Mouse (Mus musculus) Patski (cell line): Measurements from ENCODE around the gene Klhl18. TPM values are rescaled to one million over a fixed set of nuclear protein-coding genes. Genes with fewer than 3 reads are reported as not detected.

Experiments
- ATAC-seq: fragments of 100-300 bp; one replicate; pipeline ENCODE4 v1.8.0; 2021
- CTCF ChIA-PET: fragments of 350-600 bp; sonication (Branson Sonifier 250); formaldehyde crosslinking; loops from one replicate; lab custom pipeline; 2022; ENCODE audit warnings: inconsistent platforms; lab: Charles Lee
- POLR2A ChIA-PET: fragments of 350-600 bp; sonication (Branson Sonifier 250); formaldehyde crosslinking; loops from one replicate; lab custom pipeline; 2022; ENCODE audit warnings: antibody characterized with exemption, inconsistent platforms; lab: Charles Lee
- DNase-seq: peaks from one replicate; pipeline ENCODE4 v3.0.0-alpha.2; 2011; ENCODE audit warnings: low read depth, low spot score
- H3K27me3 ChIP-seq: fragments of 371-371 bp; one replicate; pipeline ENCODE4 v1.5.1; 2021
- CTCF ChIP-seq: fragments of 100-300 bp; IDR thresholded peaks from one replicate; pipeline ENCODE4 v1.5.1; 2021
- in situ Hi-C: fragments of 300-500 bp; cut with MboI; formaldehyde crosslinking; loops from 3 replicates; pipeline ENCODE4 v1.11.1; 2018; ENCODE audit warnings: low pct_unique_long_range_greater_than_20kb, mixed read lengths
- polyA plus RNA-seq: library from polyadenylated mRNA; unstranded; gene quantifications from one replicate; pipeline ENCODE4 v1.2.3, GENCODE M21; 2021

Klhl18 gene
- polyA plus RNA-seq, 1 experiment from 2014 or later: 11.6 TPM

DNA sequence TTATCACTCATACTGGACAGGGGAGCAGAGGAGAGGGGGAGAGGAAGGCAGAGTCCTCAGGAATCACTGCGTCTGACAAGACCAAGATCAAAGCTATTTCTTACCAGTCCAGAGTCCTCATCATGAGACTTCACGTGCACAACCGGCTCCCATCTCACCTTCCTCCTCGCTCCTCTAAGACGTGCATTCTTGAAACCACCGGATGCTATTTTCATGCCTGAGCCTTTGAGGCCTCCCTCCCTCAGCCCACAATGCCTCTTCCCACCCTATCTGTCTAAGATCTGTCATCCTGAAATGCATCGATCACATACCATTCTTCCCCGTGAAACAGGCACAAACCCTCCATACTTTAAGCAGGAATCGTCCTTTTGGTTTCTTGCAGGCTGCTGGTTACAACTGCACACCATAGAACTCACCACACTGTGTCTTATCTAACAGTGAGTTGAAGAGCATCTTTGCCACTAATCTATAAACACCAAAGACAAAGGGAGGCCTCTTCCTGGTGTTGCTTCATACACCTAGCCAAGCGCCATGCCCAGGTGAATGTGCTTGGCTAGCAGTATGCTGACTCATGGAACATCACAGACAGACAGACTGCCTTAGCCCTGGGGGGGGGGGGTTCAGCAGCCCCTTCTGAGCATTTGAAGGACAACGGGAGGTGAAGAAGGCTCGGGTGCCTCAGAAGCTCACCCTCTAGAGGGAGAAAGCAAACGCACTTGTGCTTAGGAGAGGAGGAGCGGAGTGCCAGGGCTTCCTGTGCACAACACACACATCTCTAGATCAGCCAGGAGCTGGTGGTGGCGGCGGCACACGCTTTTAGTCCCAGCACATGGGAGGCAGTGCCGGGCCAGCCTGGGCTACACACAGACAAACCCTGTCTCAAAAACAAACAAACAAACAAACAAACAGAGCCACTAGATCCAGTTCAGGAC is 15.3 kb downstream of the Klhl18 start:
- H3K27me3 ChIP-seq: no peaks in the 10 kb centered on the region
- ATAC-seq: no peak
- no peak for DNase-seq
- POLR2A ChIA-PET: no interaction called here
- in situ Hi-C loops: no loop called here
- CTCF ChIA-PET: no interaction called here
- TF ChIP-seq CTCF: no peak

DNA sequence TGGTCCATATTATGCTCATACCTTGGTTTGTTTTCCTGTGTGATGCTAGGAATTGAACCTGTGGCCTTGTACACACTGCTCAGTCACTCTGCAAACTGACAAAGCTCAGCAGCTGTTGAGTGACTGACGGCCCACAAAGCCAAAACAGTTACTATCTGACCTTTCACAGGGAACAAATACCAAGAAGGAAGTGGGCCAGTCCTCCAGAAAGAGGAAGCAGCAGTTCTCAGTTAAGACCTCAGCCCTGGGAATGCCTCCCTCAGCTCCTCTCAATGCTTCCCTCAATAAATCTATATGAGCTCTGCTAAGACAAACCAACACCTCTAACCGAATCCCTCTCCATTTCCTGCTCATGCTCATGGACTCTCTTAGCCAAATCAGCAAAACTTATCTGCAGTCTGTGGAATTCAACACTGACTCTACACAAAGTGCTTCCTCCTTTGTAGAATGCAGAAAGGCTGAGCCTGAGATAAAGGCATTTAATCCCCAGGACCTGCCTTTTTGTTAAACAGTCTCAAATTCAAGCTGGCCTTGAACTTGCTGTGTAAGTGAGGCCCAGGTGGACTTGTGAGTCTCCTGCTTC is 17.3 kb downstream of the Klhl18 start:
- in situ Hi-C loops: no loop called here
- POLR2A ChIA-PET: interaction anchor here (0.6 kb wide), 1 partner anchor 17 kb away, joined by 3 read pairs; no protein-coding TSS in a partner anchor
- TF ChIP-seq CTCF: no peak
- no peaks in the 10 kb centered on the region for H3K27me3 ChIP-seq
- DNase-seq (no peak), ATAC-seq (no peak)
- CTCF ChIA-PET: interaction anchor here (0.8 to 3.0 kb wide), 3 partner anchors 8 to 19 kb away, joined by 3 to 9 read pairs (median 3); no protein-coding TSS in a partner anchor

DNA sequence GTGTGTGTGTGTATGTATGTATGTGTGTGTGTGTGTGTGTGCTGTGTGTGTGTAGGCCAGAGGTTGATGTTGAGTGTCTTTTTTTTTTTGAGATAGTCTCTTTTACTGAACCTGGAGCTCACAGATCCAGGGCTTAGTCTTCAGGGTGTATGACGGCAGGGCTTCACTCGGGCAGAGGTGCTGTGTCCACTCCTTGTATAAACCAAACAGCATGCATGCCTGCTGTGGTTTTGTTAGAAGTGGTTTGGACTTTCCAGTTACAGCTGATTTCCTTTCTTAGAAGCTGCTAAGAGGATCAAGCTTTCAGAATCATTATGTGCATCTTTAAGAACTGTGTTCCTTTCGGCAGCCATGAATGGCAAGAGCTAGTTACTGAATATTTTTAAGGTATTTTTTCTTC is 18.6 kb downstream of the Klhl18 start:
- in situ Hi-C loops: no loop called here
- no peaks in the 10 kb centered on the region for H3K27me3 ChIP-seq
- POLR2A ChIA-PET: no interaction called here
- no peak for ATAC-seq
- CTCF ChIA-PET: interaction anchor here (0.9 to 3.0 kb wide), 2 partner anchors 9 to 10 kb away, joined by 3 to 9 read pairs; no protein-coding TSS in a partner anchor
- TF ChIP-seq CTCF: no peak
- DNase-seq: no peak

DNA sequence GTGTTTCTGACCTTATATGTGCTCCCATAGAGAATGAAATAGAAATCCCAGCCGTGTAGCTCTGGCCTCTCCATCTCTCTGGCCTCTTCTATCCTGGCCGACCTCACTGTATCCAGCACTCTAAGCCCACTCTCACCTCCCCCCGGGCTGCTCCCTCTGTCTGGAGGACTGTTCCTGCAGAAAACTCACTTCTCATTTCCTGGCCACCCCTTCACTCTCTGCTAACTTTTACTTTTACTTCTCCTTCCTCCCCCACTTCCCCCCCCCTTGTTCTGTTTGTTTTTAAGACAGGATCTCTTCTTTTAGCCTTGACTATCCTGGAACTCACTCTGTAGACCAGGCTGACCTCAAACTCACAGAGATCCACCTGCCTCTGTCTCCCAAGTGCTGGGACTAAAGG is 24.0 kb downstream of the Klhl18 start:
- in situ Hi-C loops: no loop called here
- TF ChIP-seq CTCF: no peak
- no peak for ATAC-seq
- H3K27me3 ChIP-seq: no peaks in the 10 kb centered on the region
- CTCF ChIA-PET: no interaction called here
- no peak for DNase-seq
- POLR2A ChIA-PET: no interaction called here

DNA sequence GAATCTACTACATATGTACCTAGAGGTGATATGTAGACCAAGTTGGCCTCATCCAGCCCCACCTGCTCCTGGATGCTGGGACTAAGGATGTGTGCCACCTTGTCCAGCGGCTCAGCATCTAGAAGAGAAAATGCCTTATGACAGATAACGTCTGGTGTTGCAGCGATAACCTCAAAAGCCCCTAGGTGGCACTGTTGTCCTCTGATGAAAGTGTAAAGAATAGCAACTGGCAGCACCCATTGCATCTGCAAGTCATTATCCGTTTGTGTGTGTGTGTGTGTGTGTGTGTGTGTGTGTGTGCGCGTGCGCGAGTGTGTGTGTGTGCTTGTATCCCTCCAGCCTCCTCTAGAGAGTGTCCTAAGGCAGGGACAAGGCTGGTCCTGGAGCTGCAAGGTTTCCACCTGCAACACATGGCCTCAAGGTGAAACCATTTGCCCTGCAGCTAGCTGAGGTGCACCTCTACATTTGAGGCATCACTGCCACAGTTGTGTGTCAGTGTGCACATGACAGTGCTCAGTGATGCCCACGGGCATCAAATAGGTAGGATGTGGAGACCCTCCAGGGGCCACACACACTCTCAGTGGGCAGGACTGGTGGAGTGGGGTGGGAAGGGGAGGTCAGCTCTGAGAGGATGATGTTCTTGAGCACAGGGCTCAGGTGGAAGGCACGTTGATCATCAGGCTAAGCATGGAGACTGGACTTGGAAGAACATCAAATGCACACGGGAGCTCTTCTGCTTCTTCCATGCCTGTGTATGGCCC is 27.5 kb downstream of the Klhl18 start:
- H3K27me3 ChIP-seq: no peaks in the 10 kb centered on the region
- ChIA-PET CTCF (interaction anchor here (0.6 to 3.4 kb wide), 17 partner anchors 9 to 333 kb away, joined by 3 to 19 read pairs (median 3); no protein-coding TSS in a partner anchor), POLR2A (interaction anchor here (0.6 to 1.4 kb wide), 6 partner anchors 10 to 185 kb away, joined by 3 to 4 read pairs (median 3); no protein-coding TSS in a partner anchor)
- DNase-seq (peak; percentile 31), ATAC-seq (no peak)
- peak; percentile 81 for TF ChIP-seq CTCF
- in situ Hi-C loops: loop anchor here (10.0 kb wide), 1 partner anchor 326 kb away; no protein-coding TSS in a partner anchor

DNA sequence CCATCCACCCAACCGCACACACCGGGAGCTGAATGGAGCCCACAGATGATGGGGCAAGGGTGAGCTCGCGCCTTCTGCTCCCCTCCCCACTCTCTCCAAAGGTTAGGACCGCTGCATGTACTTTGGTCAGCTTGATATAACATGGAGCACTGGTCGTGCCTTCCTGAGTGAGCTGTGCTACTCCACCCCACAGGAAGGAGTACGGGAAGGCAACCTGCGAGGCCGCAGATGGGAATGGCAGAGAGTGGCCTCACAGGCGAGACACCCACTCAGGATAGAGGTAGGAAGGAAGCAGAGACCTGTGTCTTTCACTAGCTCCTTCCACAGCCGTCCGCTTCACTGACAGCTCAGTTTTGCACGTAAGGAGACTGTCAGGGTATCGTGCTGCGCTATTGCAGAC is 28.1 kb downstream of the Klhl18 start:
- POLR2A ChIA-PET: interaction anchor here (0.6 to 1.4 kb wide), 3 partner anchors 17 to 82 kb away, joined by 3 read pairs; no protein-coding TSS in a partner anchor
- CTCF ChIA-PET: interaction anchor here (0.7 to 3.4 kb wide), 9 partner anchors 9 to 267 kb away, joined by 3 to 19 read pairs (median 3); partner anchors contain the start of gene Ngp
- H3K27me3 ChIP-seq: no peaks in the 10 kb centered on the region
- in situ Hi-C loops: loop anchor here (10.0 kb wide), 1 partner anchor 326 kb away; no protein-coding TSS in a partner anchor
- ATAC-seq: no peak
- DNase-seq: no peak
- no peak for TF ChIP-seq CTCF

DNA sequence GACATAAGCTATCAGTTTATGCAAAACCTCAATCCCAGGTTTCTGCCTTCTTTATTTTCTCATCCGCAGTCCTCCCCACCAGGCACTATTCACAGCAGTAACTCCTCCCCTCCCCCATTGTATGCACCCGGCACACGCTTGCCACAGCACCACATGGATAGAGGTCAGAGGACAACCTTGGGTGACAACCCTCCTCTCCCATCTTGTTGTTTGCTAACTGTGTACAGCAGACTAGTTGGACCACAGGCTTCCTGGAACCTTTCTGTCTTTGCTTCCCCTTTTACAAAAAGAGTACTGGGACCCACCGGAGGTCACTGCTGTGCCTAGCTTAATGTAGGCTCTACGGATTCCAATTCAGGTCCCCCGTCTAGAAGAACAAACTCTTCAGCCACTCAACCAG is 35.9 kb downstream of the Klhl18 start:
- ATAC-seq (no peak), DNase-seq (no peak)
- H3K27me3 ChIP-seq: no peaks in the 10 kb centered on the region
- CTCF ChIA-PET: interaction anchor here (0.7 to 1.7 kb wide), 4 partner anchors 17 to 341 kb away, joined by 3 to 4 read pairs (median 3); no protein-coding TSS in a partner anchor
- no peak for TF ChIP-seq CTCF
- in situ Hi-C loops: loop anchor here (10.0 kb wide), 1 partner anchor 334 kb away; no protein-coding TSS in a partner anchor
- POLR2A ChIA-PET: no interaction called here

DNA sequence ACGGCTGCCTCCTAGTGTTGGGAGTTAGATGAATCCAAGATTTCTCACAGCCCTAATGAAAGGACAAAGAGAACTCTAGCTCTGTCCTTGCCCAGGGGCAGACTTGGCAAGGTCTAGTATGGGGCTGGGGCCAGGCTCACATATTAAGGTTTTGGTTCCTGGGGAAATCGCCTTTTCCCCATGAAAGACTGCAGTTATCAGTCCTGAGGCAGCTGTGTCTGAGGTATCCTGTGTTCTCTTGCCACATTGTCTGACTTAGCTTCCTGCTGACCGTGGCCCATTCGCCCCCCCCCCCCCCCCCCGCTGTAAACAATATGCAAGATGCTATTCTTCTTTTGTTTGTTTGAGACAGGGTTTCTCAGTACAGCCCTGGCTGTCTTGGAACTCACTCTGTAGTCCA is 36.4 kb downstream of the Klhl18 start:
- ATAC-seq (no peak), DNase-seq (no peak)
- ChIA-PET CTCF (interaction anchor here (0.7 to 2.4 kb wide), 5 partner anchors 9 to 341 kb away, joined by 3 to 19 read pairs (median 3); no protein-coding TSS in a partner anchor), POLR2A (no interaction called here)
- no peak for TF ChIP-seq CTCF
- H3K27me3 ChIP-seq: no peaks in the 10 kb centered on the region
- in situ Hi-C loops: loop anchor here (10.0 kb wide), 1 partner anchor 335 kb away; no protein-coding TSS in a partner anchor

DNA sequence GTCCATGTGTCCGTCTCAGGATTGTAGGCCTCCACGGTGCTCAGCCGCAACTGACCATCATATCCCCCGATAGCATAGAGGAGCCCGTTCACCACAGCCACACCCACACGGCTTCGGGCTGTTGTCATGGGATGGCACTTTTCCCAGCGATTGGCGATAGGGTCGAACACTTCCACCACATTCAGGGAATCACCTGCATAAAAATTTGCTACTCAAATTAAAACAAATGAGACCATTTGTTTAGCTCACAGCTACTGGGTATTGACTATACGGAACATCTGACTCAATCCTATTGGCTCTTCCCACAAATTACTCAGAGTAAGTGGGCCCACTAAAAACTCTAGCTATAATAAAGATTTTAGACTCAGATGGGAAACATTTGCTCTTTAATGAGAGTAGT is 40.5 kb downstream of the Klhl18 start:
- ChIA-PET CTCF (no interaction called here), POLR2A (no interaction called here)
- no peaks in the 10 kb centered on the region for H3K27me3 ChIP-seq
- TF ChIP-seq CTCF: no peak
- in situ Hi-C loops: loop anchor here (10.0 kb wide), 1 partner anchor 189 kb away; the partner anchor contains the start of gene Nradd
- DNase-seq (no peak), ATAC-seq (no peak)
